Mouse (Mus musculus): Measurements from ENCODE around the gene Ubr2.

- TF ChIP-seq POLR2A (IDR thresholded peaks at IDR 0.05; ENCODE audit: extremely low read depth, insufficient read depth, low read length): no peak
- no peak for TF ChIP-seq CTCF (IDR thresholded peaks at IDR 0.05; ENCODE audit: extremely low read depth, insufficient read depth, low read length)
Measured at GRCm38 (mm10) chr17:46880322-46880721, 130.0 kb downstream of the Ubr2 start.

Data from cortical plate, adult 2 months (tissue).